Mouse (Mus musculus) stomach, embryonic 14.5 days (tissue): ENCODE measurements around the gene Tada2a. TPM values are rescaled to one million over a fixed set of nuclear protein-coding genes. Genes with fewer than 3 reads are reported as not detected.

Experiments
- ATAC-seq: fragments of 200-750 bp; cut with Nextera tagmentation; 2 replicates; pipeline ENCODE4 v1.8.0; 2017; ENCODE audit warnings: low read depth, moderate TSS enrichment; ENCODE audit not compliant: insufficient number of reproducible peaks, insufficient read depth, low FRiP score
- H3K27ac ChIP-seq: fragments of 300-500 bp; sonication (generic); 2 replicates; pipeline ENCODE4 v1.5.1; 2014; ENCODE audit warnings: mild to moderate bottlenecking, low read length, moderate library complexity, mixed read lengths
- H3K27me3 ChIP-seq: fragments of 300-500 bp; sonication (generic); 2 replicates; pipeline ENCODE4 v1.6.1; 2014; ENCODE audit warnings: low read length, control low read depth, mixed read lengths; ENCODE audit not compliant: control insufficient read depth, insufficient read depth
- H3K36me3 ChIP-seq: fragments of 300-500 bp; sonication (generic); 2 replicates; pipeline ENCODE4 v1.6.1; 2014; ENCODE audit warnings: mild to moderate bottlenecking, control low read depth, low read length, moderate library complexity, mixed read lengths; ENCODE audit not compliant: control insufficient read depth, insufficient read depth
- H3K4me1 ChIP-seq: fragments of 300-500 bp; sonication (generic); 2 replicates; pipeline ENCODE4 v1.6.1; 2014; ENCODE audit warnings: low read length, control low read depth, mixed read lengths; ENCODE audit not compliant: control insufficient read depth, insufficient read depth
- H3K4me2 ChIP-seq: fragments of 300-500 bp; sonication (generic); replicated peaks from 2 replicates; pipeline ENCODE4 v1.6.1; 2014; ENCODE audit warnings: low read depth, low read length, control low read depth
- H3K4me3 ChIP-seq: fragments of 300-500 bp; sonication (generic); 2 replicates; pipeline ENCODE4 v1.5.1; 2014; ENCODE audit warnings: low read depth, low read length, control low read depth
- H3K9ac ChIP-seq: fragments of 300-500 bp; sonication (generic); replicated peaks from 2 replicates; pipeline ENCODE4 v1.6.1; 2014; ENCODE audit warnings: low read depth, mild to moderate bottlenecking, control low read depth, low read length, moderate library complexity, mixed read lengths
- H3K9me3 ChIP-seq: fragments of 300-500 bp; sonication (generic); 2 replicates; pipeline ENCODE4 v1.6.1; 2016; ENCODE audit warnings: low read depth, low read length, control low read depth; ENCODE audit not compliant: control insufficient read depth
- WGBS: fragments of 180-500 bp; shearing (Covaris S2); extraction: QIAGEN DNeasy Blood & Tissue Kit; methylation state at CpG from one replicate; pipeline ENCODE4 v1.1.7; 2014; 5-methylcytosine and 5-hydroxymethylcytosine counted together
- polyA plus RNA-seq: library from polyadenylated mRNA; unstranded; fragments of >200 nt; fragmentation: Nextera tagmentation; extraction: Ambion mirVana; gene quantifications from 2 replicates; pipeline ENCODE4 v1.2.1, GENCODE M21; 2014

The Tada2a gene
- polyA plus RNA-seq, 1 experiment from 2014 or later: 36.2 TPM

- H3K27me3 ChIP-seq: no peaks in the 10 kb centered on the region
- no peak overlapping the region for H3K4me3 ChIP-seq
- no peaks in the 10 kb centered on the region for H3K9me3 ChIP-seq
- no peak overlapping the region for H3K27ac ChIP-seq
- no peak for ATAC-seq
- no peak overlapping the region for H3K4me2 ChIP-seq
- 0 out of 2 replicates have a peak, but pooled peaks cover 2% of the 10 kb centered on the region for H3K4me1 ChIP-seq
- peaks cover 62% of the 10 kb centered on the region for H3K36me3 ChIP-seq
- no peak overlapping the region for H3K9ac ChIP-seq
Observed at GRCm38 (mm10) chr11:84101182-84101581, 28.2 kb downstream of the Tada2a start.

GRCm38 (mm10) chr11:84097251-84097998 is 32.0 kb downstream of the Tada2a start:
- 72% methylated on average over 5 of the region's 5 CpGs for WGBS
- no peak overlapping the region for H3K27ac ChIP-seq
- ATAC-seq: no peak

GRCm38 (mm10) chr11:84095084-84095483 is 34.3 kb downstream of the Tada2a start:
- peaks cover 31% of the 10 kb centered on the region for H3K36me3 ChIP-seq
- WGBS: 89% methylated on average over 4 of the region's 4 CpGs
- H3K9ac ChIP-seq: no peak overlapping the region
- no peak for ATAC-seq
- H3K9me3 ChIP-seq: no peaks in the 10 kb centered on the region
- H3K4me2 ChIP-seq: no peak overlapping the region
- no peak overlapping the region for H3K27ac ChIP-seq
- no peak overlapping the region for H3K4me3 ChIP-seq
- no peaks in the 10 kb centered on the region for H3K27me3 ChIP-seq
- no peaks in the 10 kb centered on the region for H3K4me1 ChIP-seq

More at GRCm38 (mm10) chr11:84097251-84097998, 32.0 kb downstream of the Tada2a start:
- H3K4me1 ChIP-seq: 0 out of 2 replicates have a peak, but pooled peaks cover 2% of the 10 kb centered on the region
- H3K9ac ChIP-seq: no peak overlapping the region
- no peaks in the 10 kb centered on the region for H3K9me3 ChIP-seq
- H3K4me2 ChIP-seq: no peak overlapping the region
- peaks cover 44% of the 10 kb centered on the region for H3K36me3 ChIP-seq
- H3K27me3 ChIP-seq: no peaks in the 10 kb centered on the region
- no peak overlapping the region for H3K4me3 ChIP-seq

GRCm38 (mm10) chr11:84090572-84090971 is 38.8 kb downstream of the Tada2a start:
- WGBS: 85% methylated on average over 8 of the region's 8 CpGs
- no peak overlapping the region for H3K27ac ChIP-seq
- no peak overlapping the region for H3K4me3 ChIP-seq
- peaks cover 39% of the 10 kb centered on the region for H3K36me3 ChIP-seq
- H3K4me1 ChIP-seq: no peaks in the 10 kb centered on the region
- H3K9me3 ChIP-seq: no peaks in the 10 kb centered on the region
- ATAC-seq: no peak
- no peak overlapping the region for H3K9ac ChIP-seq
- H3K4me2 ChIP-seq: no peak overlapping the region
- H3K27me3 ChIP-seq: no peaks in the 10 kb centered on the region

GRCm38 (mm10) chr11:84081901-84082300 is 47.5 kb downstream of the Tada2a start:
- ATAC-seq: no peak
- no peaks in the 10 kb centered on the region for H3K27me3 ChIP-seq
- H3K27ac ChIP-seq: no peak overlapping the region

GRCm38 (mm10) chr11:84080327-84080726 is 49.1 kb downstream of the Tada2a start:
- Histone ChIP-seq H3K4me1 (no peaks in the 10 kb centered on the region), H3K9ac (no peak overlapping the region), H3K36me3 (peaks cover 12% of the 10 kb centered on the region; the same call in 1 of the 2 replicates), H3K27me3 (no peaks in the 10 kb centered on the region), H3K9me3 (no peaks in the 10 kb centered on the region), H3K4me2 (no peak overlapping the region), H3K27ac (no peak overlapping the region), H3K4me3 (no peak overlapping the region)
- no peak for ATAC-seq
- WGBS: 82% methylated on average over 3 of the region's 3 CpGs

More at GRCm38 (mm10) chr11:84081901-84082300, 47.5 kb downstream of the Tada2a start:
- 90% methylated on average over 5 of the region's 5 CpGs for WGBS
- Histone ChIP-seq H3K36me3 (peaks cover 12% of the 10 kb centered on the region), H3K4me1 (no peaks in the 10 kb centered on the region), H3K9me3 (no peaks in the 10 kb centered on the region), H3K4me3 (no peak overlapping the region), H3K9ac (no peak overlapping the region), H3K4me2 (no peak overlapping the region)

GRCm38 (mm10) chr11:84079887-84080286 is 49.5 kb downstream of the Tada2a start:
- ATAC-seq: no peak
- Histone ChIP-seq H3K9me3 (no peaks in the 10 kb centered on the region), H3K4me2 (no peak overlapping the region), H3K4me1 (no peaks in the 10 kb centered on the region), H3K9ac (no peak overlapping the region), H3K4me3 (no peak overlapping the region), H3K27ac (no peak overlapping the region), H3K27me3 (no peaks in the 10 kb centered on the region), H3K36me3 (peaks cover 12% of the 10 kb centered on the region; the same call in 1 of the 2 replicates)
- WGBS: 69% methylated on average over 4 of the region's 4 CpGs

GRCm38 (mm10) chr11:84079361-84079760 is 50.0 kb downstream of the Tada2a start:
- WGBS: 89% methylated on average over 11 of the region's 11 CpGs
- Histone ChIP-seq H3K9ac (no peak overlapping the region), H3K4me1 (peaks cover 2% of the 10 kb centered on the region; the same call in 1 of the 2 replicates), H3K4me3 (no peak overlapping the region), H3K27me3 (no peaks in the 10 kb centered on the region), H3K4me2 (no peak overlapping the region), H3K27ac (no peak overlapping the region), H3K9me3 (no peaks in the 10 kb centered on the region), H3K36me3 (peaks cover 12% of the 10 kb centered on the region; the same call in 1 of the 2 replicates)
- no peak for ATAC-seq
